42 mouse cellular contexts compared by ENCODE assay signal in genomic region chr11:73395374-73395773, GRCm38 (mm10). TPM values are rescaled to one million over a fixed set of nuclear protein-coding genes. Genes with fewer than 3 reads are reported as not detected.
DNase-seq lines count a peak whose midpoint lies in the region; ATAC-seq and TF ChIP-seq lines count a peak whose summit lies in the region.
"Had no signal": no experiment of that assay in that cellular context is flagged by ENCODE, and none has a peak within 500 bp of the region (broad histone marks: within the 10 kb centered on the region; RNA-seq: fewer than 3 reads in every experiment).

No protein-coding gene starts in this region.

- WGBS in lung, embryonic 14.5 days: 59% methylated on average over 4 of the region's 4 CpGs
- 56% methylated on average over 4 of the region's 4 CpGs for WGBS in lung, postnatal 0 days

- no peak overlapping the region for H3K9ac ChIP-seq in lung, embryonic 14.5 days
- no peak overlapping the region for H3K9ac ChIP-seq in lung, postnatal 0 days (replicated peaks; ENCODE audit: low read depth)
- H3K9ac ChIP-seq: embryonic facial prominence, embryonic 13.5 days; forebrain, embryonic 15.5 days; heart, embryonic 12.5 days; liver, embryonic 12.5 days; liver, postnatal 0 days; neural tube, embryonic 13.5 days had no signal

- H3K27ac ChIP-seq in lung, embryonic 14.5 days (ENCODE audit: low read depth): no peak overlapping the region
- H3K27ac ChIP-seq in lung, postnatal 0 days (ENCODE audit: low read length): no peak overlapping the region
- H3K27ac ChIP-seq: embryonic facial prominence, embryonic 13.5 days; forebrain, embryonic 10.5 days; forebrain, embryonic 15.5 days; gastrocnemius, adult 2 months; heart, adult 2 months; liver, embryonic 12.5 days; macrophage; midbrain, embryonic 10.5 days; neural tube, embryonic 13.5 days had no signal

- no peak for ATAC-seq in lung, embryonic 14.5 days (ENCODE audit: insufficient read depth)
- no peak for ATAC-seq in lung, postnatal 0 days
- ATAC-seq: forebrain, embryonic 15.5 days; hindbrain, embryonic 16.5 days; liver, embryonic 12.5 days; liver, postnatal 0 days; midbrain, embryonic 16.5 days had no signal

- no peaks in the 10 kb centered on the region for H3K27me3 ChIP-seq in lung, embryonic 14.5 days (ENCODE audit: insufficient read depth, low read length)
- H3K27me3 ChIP-seq in lung, postnatal 0 days (replicated peaks; ENCODE audit: insufficient read depth, low read length): no peaks in the 10 kb centered on the region
- H3K27me3 ChIP-seq: embryonic facial prominence, embryonic 13.5 days; forebrain, embryonic 15.5 days; heart, embryonic 12.5 days; liver, embryonic 12.5 days; neural tube, embryonic 13.5 days had no signal

- intact Hi-C loops in heart, postnatal 25 days (cut with DNase I): no loop called here

- no peak overlapping the region for H3K4me2 ChIP-seq in lung, embryonic 14.5 days
- no peak overlapping the region for H3K4me2 ChIP-seq in lung, postnatal 0 days (replicated peaks; ENCODE audit: low read depth, low read length)
- H3K4me2 ChIP-seq: embryonic facial prominence, embryonic 13.5 days; forebrain, embryonic 15.5 days; heart, embryonic 12.5 days; liver, embryonic 12.5 days; neural tube, embryonic 13.5 days had no signal

- DNase-seq in adrenal gland, postnatal 14 days: peak; percentile 6
- no peak for DNase-seq in adrenal gland, postnatal 4 days (ENCODE audit: low spot score in 2 of 2)
- DNase-seq in lung, embryonic 14.5 days: peak; percentile 16
- DNase-seq in lung, postnatal 0 days (ENCODE audit: low spot score): no peak
- peak; percentile 31 for DNase-seq in R1 (ENCODE audit: low read depth, low spot score)
- no peak for DNase-seq in heart, postnatal 25 days (ENCODE audit: low spot score)
- DNase-seq in testis, postnatal 14 days (ENCODE audit: low spot score): no peak
- DNase-seq in urinary bladder, postnatal 14 days (ENCODE audit: low spot score): no peak
- DNase-seq: adrenal gland, adult 8-10 months; B cell, adult 2 months; cerebellum, adult 18-20 months; cerebellum, postnatal 10 days; gastrocnemius, adult 2 months; heart, adult 2 months; kidney, adult 8-10 months; layer of hippocampus, postnatal 36 days; left cerebral cortex, postnatal 4 days; liver, postnatal 0 days; lung, postnatal 10 days; right cerebral cortex, postnatal 14 days had no signal

- no peak for TF ChIP-seq EP300 in lung, postnatal 0 days (IDR thresholded peaks at IDR 0.05)

- H3K4me1 ChIP-seq in lung, embryonic 14.5 days (ENCODE audit: insufficient read depth): no peaks in the 10 kb centered on the region
- no peaks in the 10 kb centered on the region for H3K4me1 ChIP-seq in lung, postnatal 0 days (ENCODE audit: insufficient read depth, low read depth, low read length)
- H3K4me1 ChIP-seq: embryonic facial prominence, embryonic 13.5 days; forebrain, embryonic 10.5 days; forebrain, embryonic 15.5 days; heart, embryonic 12.5 days; liver, embryonic 12.5 days; midbrain, embryonic 10.5 days; neural tube, embryonic 13.5 days had no signal

- no peak for TF ChIP-seq CTCF in lung, embryonic 14.5 days (IDR thresholded peaks at IDR 0.05; ENCODE audit: low read depth)
- TF ChIP-seq CTCF in lung, postnatal 0 days (IDR thresholded peaks at IDR 0.05): no peak

- no peak overlapping the region for H3K4me3 ChIP-seq in lung, embryonic 14.5 days (ENCODE audit: low read depth, low read length)
- no peak overlapping the region for H3K4me3 ChIP-seq in lung, postnatal 0 days (ENCODE audit: low read depth, low read length)
- H3K4me3 ChIP-seq: embryonic facial prominence, embryonic 13.5 days; forebrain, embryonic 10.5 days; forebrain, embryonic 15.5 days; gastrocnemius, adult 2 months; heart, adult 2 months; heart, embryonic 12.5 days; liver, embryonic 12.5 days; midbrain, embryonic 10.5 days; neural tube, embryonic 13.5 days had no signal

- H3K36me3 ChIP-seq in lung, embryonic 14.5 days (ENCODE audit: insufficient read depth): no peaks in the 10 kb centered on the region
- H3K36me3 ChIP-seq in lung, postnatal 0 days (ENCODE audit: insufficient read depth, low read length): no peaks in the 10 kb centered on the region
- H3K36me3 ChIP-seq: embryonic facial prominence, embryonic 13.5 days; forebrain, embryonic 10.5 days; forebrain, embryonic 15.5 days; G1E; heart, embryonic 12.5 days; liver, embryonic 12.5 days; midbrain, embryonic 10.5 days; neural tube, embryonic 13.5 days had no signal

- no peaks in the 10 kb centered on the region for H3K9me3 ChIP-seq in lung, embryonic 14.5 days (ENCODE audit: low read depth, low read length)
- no peaks in the 10 kb centered on the region for H3K9me3 ChIP-seq in lung, postnatal 0 days (ENCODE audit: low read length)
- H3K9me3 ChIP-seq: embryonic facial prominence, embryonic 13.5 days; forebrain, embryonic 15.5 days; G1E; liver, embryonic 12.5 days; midbrain, embryonic 10.5 days; neural tube, embryonic 13.5 days had no signal

RNA-seq across cellular contexts. Expression of gene Olfr1, which starts 4.0 kb away (rescaled TPM):
- not detected in 2 replicates for total RNA-seq in adrenal gland, postnatal 14 days (2021)
- total RNA-seq in adrenal gland, postnatal 4 days (2021): not detected
- polyA plus RNA-seq in lung, embryonic 14.5 days (2014; fragmentation: Nextera tagmentation; extraction: Ambion mirVana): not detected in 2 replicates
- polyA plus RNA-seq in lung, postnatal 0 days (2015; fragmentation: Nextera tagmentation; extraction: Ambion mirVana): not detected in 2 replicates
- not detected for total RNA-seq in heart, postnatal 25 days (2021)
- total RNA-seq: adrenal gland, adult 8-10 months; common myeloid progenitor, adult 5-6 weeks; gastrocnemius, adult 2 months; gastrocnemius, postnatal 4 days; heart, adult 2 months; hematopoietic stem cell, adult 5-6 weeks; layer of hippocampus, postnatal 36 days; left cerebral cortex, postnatal 4 days had no signal
- polyA plus RNA-seq: brain, embryonic 14.5 days; embryonic facial prominence, embryonic 13.5 days; forebrain, embryonic 10.5 days; forebrain, embryonic 15.5 days; G1E; heart, adult 2 months; heart, embryonic 12.5 days; heart, postnatal 0 days; hindbrain, embryonic 16.5 days; intestine, embryonic 14.5 days; large intestine, adult 2 months; limb, embryonic 14.5 days; liver, embryonic 12.5 days; liver, postnatal 0 days; macrophage; midbrain, embryonic 10.5 days; midbrain, embryonic 16.5 days; neural tube, embryonic 13.5 days; small intestine, adult 2 months; stomach, embryonic 14.5 days; testis, adult 2 months had no signal

RNA-seq across cellular contexts. Expression of gene Olfr376, which starts 24.3 kb away (rescaled TPM):
- not detected in 2 replicates for total RNA-seq in adrenal gland, postnatal 14 days (2021)
- not detected for total RNA-seq in adrenal gland, postnatal 4 days (2021)
- polyA plus RNA-seq in lung, embryonic 14.5 days (2014; fragmentation: Nextera tagmentation; extraction: Ambion mirVana): not detected in 2 replicates
- not detected in 2 replicates for polyA plus RNA-seq in lung, postnatal 0 days (2015; fragmentation: Nextera tagmentation; extraction: Ambion mirVana)
- total RNA-seq in heart, postnatal 25 days (2021): not detected
- total RNA-seq: adrenal gland, adult 8-10 months; common myeloid progenitor, adult 5-6 weeks; gastrocnemius, adult 2 months; gastrocnemius, postnatal 4 days; heart, adult 2 months; hematopoietic stem cell, adult 5-6 weeks; layer of hippocampus, postnatal 36 days; left cerebral cortex, postnatal 4 days had no signal
- polyA plus RNA-seq: brain, embryonic 14.5 days; embryonic facial prominence, embryonic 13.5 days; forebrain, embryonic 10.5 days; forebrain, embryonic 15.5 days; G1E; heart, adult 2 months; heart, embryonic 12.5 days; heart, postnatal 0 days; hindbrain, embryonic 16.5 days; intestine, embryonic 14.5 days; large intestine, adult 2 months; limb, embryonic 14.5 days; liver, embryonic 12.5 days; liver, postnatal 0 days; macrophage; midbrain, embryonic 10.5 days; midbrain, embryonic 16.5 days; neural tube, embryonic 13.5 days; small intestine, adult 2 months; stomach, embryonic 14.5 days; testis, adult 2 months had no signal

RNA-seq across cellular contexts. Expression of gene Olfr378, which starts 32.9 kb away (rescaled TPM):
- not detected in 2 replicates for total RNA-seq in adrenal gland, postnatal 14 days (2021)
- not detected for total RNA-seq in adrenal gland, postnatal 4 days (2021)
- not detected in 2 replicates for polyA plus RNA-seq in lung, embryonic 14.5 days (2014; fragmentation: Nextera tagmentation; extraction: Ambion mirVana)
- polyA plus RNA-seq in lung, postnatal 0 days (2015; fragmentation: Nextera tagmentation; extraction: Ambion mirVana): not detected in 2 replicates
- total RNA-seq in heart, postnatal 25 days (2021): not detected
- total RNA-seq: adrenal gland, adult 8-10 months; common myeloid progenitor, adult 5-6 weeks; G1E; gastrocnemius, adult 2 months; gastrocnemius, postnatal 4 days; heart, adult 2 months; hematopoietic stem cell, adult 5-6 weeks; layer of hippocampus, postnatal 36 days; left cerebral cortex, postnatal 4 days had no signal
- polyA plus RNA-seq: brain, embryonic 14.5 days; embryonic facial prominence, embryonic 13.5 days; forebrain, embryonic 10.5 days; forebrain, embryonic 15.5 days; G1E; heart, adult 2 months; heart, embryonic 12.5 days; heart, postnatal 0 days; hindbrain, embryonic 16.5 days; intestine, embryonic 14.5 days; large intestine, adult 2 months; limb, embryonic 14.5 days; liver, embryonic 12.5 days; liver, postnatal 0 days; macrophage; midbrain, embryonic 10.5 days; midbrain, embryonic 16.5 days; neural tube, embryonic 13.5 days; small intestine, adult 2 months; stomach, embryonic 14.5 days; testis, adult 2 months had no signal

RNA-seq across cellular contexts. Expression of gene Olfr20, which starts 44.8 kb away (rescaled TPM):
- total RNA-seq in adrenal gland, postnatal 14 days (2021): not detected in 2 replicates
- not detected for total RNA-seq in adrenal gland, postnatal 4 days (2021)
- polyA plus RNA-seq in lung, embryonic 14.5 days (2014; fragmentation: Nextera tagmentation; extraction: Ambion mirVana): not detected in 2 replicates
- polyA plus RNA-seq in lung, postnatal 0 days (2015; fragmentation: Nextera tagmentation; extraction: Ambion mirVana): not detected in 2 replicates
- not detected for total RNA-seq in heart, postnatal 25 days (2021)
- total RNA-seq: adrenal gland, adult 8-10 months; common myeloid progenitor, adult 5-6 weeks; gastrocnemius, adult 2 months; gastrocnemius, postnatal 4 days; heart, adult 2 months; hematopoietic stem cell, adult 5-6 weeks; layer of hippocampus, postnatal 36 days; left cerebral cortex, postnatal 4 days had no signal
- polyA plus RNA-seq: brain, embryonic 14.5 days; embryonic facial prominence, embryonic 13.5 days; forebrain, embryonic 10.5 days; forebrain, embryonic 15.5 days; G1E; heart, adult 2 months; heart, embryonic 12.5 days; heart, postnatal 0 days; hindbrain, embryonic 16.5 days; intestine, embryonic 14.5 days; large intestine, adult 2 months; limb, embryonic 14.5 days; liver, embryonic 12.5 days; liver, postnatal 0 days; macrophage; midbrain, embryonic 10.5 days; midbrain, embryonic 16.5 days; neural tube, embryonic 13.5 days; stomach, embryonic 14.5 days had no signal

Comparison
In these comparisons a context has a peak if more than half of its experiments do, and no peak if none do; other contexts are left out.
1. DNase-seq: peak in adrenal gland, postnatal 14 days (single experiment), lung, embryonic 14.5 days (single experiment) and R1 (single experiment); none in adrenal gland, postnatal 4 days (0 of 2), lung, postnatal 0 days (single experiment), heart, postnatal 25 days (single experiment), testis, postnatal 14 days (single experiment) and urinary bladder, postnatal 14 days (single experiment).